Mouse (Mus musculus) C2C12 (cell line): ENCODE results near the gene Baz2a. TPM values are rescaled to one million over a fixed set of nuclear protein-coding genes. Genes with fewer than 3 reads are reported as not detected.

Experiments
- H3K27me3 ChIP-seq: one replicate; pipeline ENCODE4 v1.6.1; 2011; ENCODE audit not compliant: control insufficient read depth, insufficient read depth, insufficient read length
- H3K36me3 ChIP-seq: one replicate; pipeline ENCODE4 v1.6.1; 2011; ENCODE audit not compliant: control insufficient read depth, insufficient read depth
- H3K4me3 ChIP-seq: one replicate; pipeline ENCODE4 v1.5.1; 2011; ENCODE audit warnings: mild to moderate bottlenecking, control low read depth; ENCODE audit not compliant: poor library complexity, insufficient read depth, severe bottlenecking
- H3K79me2 ChIP-seq: one replicate; pipeline ENCODE4 v1.6.1; 2011; ENCODE audit not compliant: control insufficient read depth, insufficient read depth
- H3K79me3 ChIP-seq: one replicate; pipeline ENCODE4 v1.6.1; 2011; ENCODE audit warnings: low read depth, control low read depth
- H3ac ChIP-seq: one replicate; pipeline ENCODE3; 2011; ENCODE audit warnings: low read depth; ENCODE audit not compliant: control insufficient read depth, insufficient read length
- CEBPB ChIP-seq: IDR thresholded peaks from one replicate; pipeline ENCODE4 v1.6.1; 2011; ENCODE audit warnings: low read depth, mild to moderate bottlenecking, control low read depth, moderate library complexity
- CTCF ChIP-seq: IDR thresholded peaks from one replicate; pipeline ENCODE4 v1.5.1; 2011; ENCODE audit not compliant: control insufficient read depth, insufficient read depth, insufficient read length
- FOSL1 ChIP-seq: IDR thresholded peaks from one replicate; pipeline ENCODE4 v1.8.0; 2011; ENCODE audit warnings: mild to moderate bottlenecking, low read length; ENCODE audit not compliant: poor library complexity, insufficient read depth, severe bottlenecking
- MAX ChIP-seq: IDR thresholded peaks from one replicate; pipeline ENCODE4 v1.6.1; 2011; ENCODE audit warnings: mild to moderate bottlenecking, control low read depth
- MYOD1 ChIP-seq: IDR thresholded peaks from one replicate; pipeline ENCODE4 v1.6.1; 2011; ENCODE audit warnings: low read depth; ENCODE audit not compliant: control insufficient read depth, insufficient read length
- MYOG ChIP-seq: IDR thresholded peaks from one replicate; pipeline ENCODE4 v1.6.1; 2011; ENCODE audit not compliant: control insufficient read depth, insufficient read length; ENCODE audit errors: extremely low read depth
- USF1 ChIP-seq: IDR thresholded peaks from one replicate; pipeline ENCODE4 v1.6.1; 2011; ENCODE audit warnings: low read depth, mild to moderate bottlenecking, control low read depth, moderate library complexity
- polyA plus RNA-seq: library from polyadenylated mRNA; unstranded; fragments of >200 nt; fragmentation: generic; extraction: Trizol; gene quantifications from one replicate; pipeline ENCODE4 v1.2.1, GENCODE M21; 2012; ENCODE audit warnings: missing spikeins

Gene Baz2a
- polyA plus RNA-seq, 1 experiment, result 8.2 TPM

DNA sequence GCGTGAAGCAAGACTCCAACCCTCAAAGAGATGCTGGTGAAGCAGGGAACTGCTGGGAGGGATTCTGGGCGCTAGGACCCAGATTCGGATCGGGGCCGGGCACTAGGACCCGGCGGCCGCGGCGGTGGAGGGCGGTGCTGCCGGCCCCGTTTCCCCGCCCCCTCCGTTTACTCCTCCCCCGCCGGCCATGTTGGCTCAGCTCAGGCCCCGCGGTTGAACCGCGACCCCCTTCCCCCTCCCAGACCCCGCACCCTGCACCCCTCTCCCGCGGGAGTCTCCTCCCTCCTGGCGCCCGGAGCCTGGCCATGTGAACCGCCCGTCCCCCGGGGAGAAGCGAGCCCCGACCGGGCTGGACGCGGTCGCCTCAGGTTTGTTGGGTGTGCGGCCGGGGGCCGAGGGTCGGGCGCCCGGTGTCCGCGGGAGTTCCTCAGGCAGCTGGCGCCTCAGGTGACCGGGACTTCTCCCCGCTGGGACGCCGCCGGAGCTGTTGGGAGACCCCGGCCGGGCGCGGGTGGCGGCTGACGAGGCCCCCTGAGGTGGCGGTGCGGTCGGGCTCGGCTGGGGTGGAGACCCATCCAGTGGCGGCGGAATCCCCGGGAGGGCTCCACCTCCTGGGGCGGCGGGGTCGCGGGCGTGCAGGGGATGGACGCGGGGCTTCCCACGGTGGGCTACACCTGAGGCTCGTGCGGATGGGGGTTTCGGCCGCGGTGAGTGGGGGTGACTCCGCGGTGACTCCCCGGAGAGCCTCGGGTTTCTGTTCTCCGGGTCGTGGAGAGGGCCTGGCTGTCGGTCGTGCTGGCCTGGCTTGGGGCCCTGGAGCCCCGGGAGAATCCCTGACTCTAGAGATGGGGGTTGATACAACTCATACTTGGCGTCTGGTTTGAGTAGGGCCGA, 5.6 kb downstream of the Baz2a start:
- Histone ChIP-seq H3K36me3 (peaks cover 9% of the 10 kb centered on the region), H3K27me3 (no peaks in the 10 kb centered on the region), H3K79me2 (peaks cover 56% of the 10 kb centered on the region), H3K4me3 (peak overlapping the region; percentile 89), H3K79me3 (peaks cover 40% of the 10 kb centered on the region), H3ac (peak overlapping the region; percentile 99)
- TF ChIP-seq FOSL1 (no peak), MYOG (no peak), CEBPB (no peak), CTCF (no peak), MAX (no peak), MYOD1 (no peak), USF1 (no peak)

DNA sequence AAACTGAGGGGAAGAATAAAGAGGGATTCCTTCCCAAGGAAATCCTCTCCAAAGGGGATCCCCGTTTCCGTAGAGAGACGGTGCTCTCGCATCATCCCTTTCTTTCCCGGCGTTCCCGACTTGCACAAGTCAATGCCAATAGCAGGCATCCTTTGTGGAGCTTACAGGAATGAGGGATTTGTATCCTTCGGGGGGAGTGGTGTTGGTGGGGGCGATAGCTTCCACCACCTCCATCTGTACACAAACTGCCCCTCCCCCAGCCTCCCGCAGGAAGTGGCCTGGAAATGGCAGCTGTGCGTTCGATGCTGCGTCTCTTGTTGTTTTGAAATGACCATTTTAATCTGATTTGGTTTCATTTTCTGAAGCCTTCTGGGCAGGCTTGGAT, 6.2 kb downstream of the Baz2a start:
- peaks cover 11% of the 10 kb centered on the region for H3K36me3 ChIP-seq
- peaks cover 45% of the 10 kb centered on the region for H3K79me3 ChIP-seq
- peak overlapping the region; percentile 99 for H3ac ChIP-seq
- peak overlapping the region; percentile 89 for H3K4me3 ChIP-seq
- H3K27me3 ChIP-seq, result no peaks in the 10 kb centered on the region
- peaks cover 63% of the 10 kb centered on the region for H3K79me2 ChIP-seq
- no peak for TF ChIP-seq CEBPB
- peak; percentile 45 for TF ChIP-seq MYOD1

DNA sequence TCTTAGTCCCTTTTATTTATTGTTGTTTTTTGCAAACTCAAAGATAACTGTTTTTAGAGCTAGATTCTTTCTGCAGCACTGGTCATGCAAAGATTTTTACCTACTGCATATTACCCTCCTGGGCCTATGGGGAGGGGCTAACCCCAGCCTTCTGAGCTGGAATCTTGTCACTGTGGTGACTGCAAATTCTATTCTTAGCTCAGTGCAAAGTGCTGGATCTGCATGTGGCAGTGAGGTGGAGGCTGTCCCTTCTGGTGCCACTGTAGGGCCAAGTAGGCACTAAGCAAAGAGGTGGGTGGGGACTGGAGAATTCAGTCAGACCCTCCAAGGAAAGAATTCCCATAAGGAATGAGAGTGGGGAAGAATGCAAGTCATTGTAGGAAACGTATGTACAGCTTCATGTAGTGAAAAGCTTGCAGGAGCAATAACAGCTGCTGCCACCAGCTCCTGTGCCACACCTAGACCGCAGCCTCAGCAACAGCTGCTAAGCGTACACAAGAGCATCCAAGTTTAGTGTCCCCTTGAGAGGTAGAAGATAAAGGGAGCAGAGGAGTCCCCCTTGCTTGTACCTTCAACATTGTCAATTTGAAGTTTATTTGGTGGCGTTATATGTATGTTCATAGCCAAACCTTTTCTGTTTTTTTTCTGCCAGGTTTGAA, 18.9 kb downstream of the Baz2a start:
- H3K4me3 ChIP-seq, result no peak overlapping the region
- H3K79me2 ChIP-seq, result peaks cover 38% of the 10 kb centered on the region
- TF ChIP-seq MAX, result no peak
- TF ChIP-seq MYOG, result no peak
- no peak for TF ChIP-seq CTCF
- TF ChIP-seq FOSL1, result no peak
- TF ChIP-seq CEBPB, result no peak
- no peak overlapping the region for H3ac ChIP-seq
- no peaks in the 10 kb centered on the region for H3K27me3 ChIP-seq
- peaks cover 46% of the 10 kb centered on the region for H3K36me3 ChIP-seq
- peaks cover 15% of the 10 kb centered on the region for H3K79me3 ChIP-seq

DNA sequence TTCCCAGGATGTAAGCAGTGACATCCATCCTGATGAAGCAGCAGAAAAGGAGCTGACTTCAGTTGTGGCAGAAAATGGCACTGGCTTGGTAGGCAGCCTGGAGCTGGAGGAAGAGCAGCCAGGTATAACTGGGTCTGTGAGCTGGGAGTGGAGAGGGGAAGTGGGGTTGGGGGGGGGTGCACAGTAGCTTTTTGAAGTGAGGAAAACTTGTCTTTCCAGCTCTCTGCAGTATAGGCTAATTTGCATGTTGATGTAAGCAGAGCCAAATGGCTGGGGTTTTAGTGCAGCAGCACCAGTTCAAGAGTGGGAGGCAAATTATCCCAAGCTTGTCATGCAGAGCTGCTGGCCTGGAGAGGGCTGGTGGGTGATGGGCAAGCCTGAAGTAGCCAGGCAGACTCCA, 19.9 kb downstream of the Baz2a start:
- Histone ChIP-seq H3K79me2 (peaks cover 28% of the 10 kb centered on the region), H3ac (no peak overlapping the region), H3K79me3 (peaks cover 9% of the 10 kb centered on the region), H3K36me3 (peaks cover 56% of the 10 kb centered on the region), H3K4me3 (no peak overlapping the region), H3K27me3 (no peaks in the 10 kb centered on the region)
- no peak for TF ChIP-seq MYOG
- TF ChIP-seq MYOD1, result no peak
- no peak for TF ChIP-seq FOSL1
- no peak for TF ChIP-seq MAX
- no peak for TF ChIP-seq CEBPB
- TF ChIP-seq USF1, result no peak
- TF ChIP-seq CTCF, result no peak

DNA sequence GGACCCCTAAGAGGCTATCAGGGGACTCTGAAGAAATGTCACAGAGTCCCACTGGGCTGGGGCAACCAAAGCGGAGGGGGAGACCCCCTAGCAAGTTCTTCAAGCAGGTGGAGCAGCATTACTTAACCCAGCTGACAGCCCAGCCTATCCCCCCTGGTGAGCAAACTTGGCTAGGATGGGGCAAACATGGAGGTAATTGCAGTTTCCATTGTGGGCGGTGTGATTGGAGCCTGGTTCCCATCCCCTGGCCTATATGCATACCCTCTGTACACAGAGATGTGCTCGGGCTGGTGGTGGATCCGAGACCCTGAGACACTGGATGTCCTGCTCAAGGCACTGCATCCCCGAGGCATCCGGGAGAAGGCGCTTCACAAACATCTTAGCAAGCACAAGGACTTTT, 32.5 kb downstream of the Baz2a start:
- peaks cover 90% of the 10 kb centered on the region for H3K36me3 ChIP-seq

More for the DNA sequence above, 32.5 kb downstream of the Baz2a start:
- H3K79me2 ChIP-seq, result no peaks in the 10 kb centered on the region
- H3K27me3 ChIP-seq, result no peaks in the 10 kb centered on the region
- TF ChIP-seq MYOD1 (no peak), MYOG (no peak), CTCF (no peak), CEBPB (no peak), MAX (no peak), USF1 (no peak), FOSL1 (no peak)
- no peak overlapping the region for H3K4me3 ChIP-seq
- no peaks in the 10 kb centered on the region for H3K79me3 ChIP-seq
- H3ac ChIP-seq, result no peak overlapping the region
